In genomic region chr7:80065250-80065649, GRCm38 (mm10) we compare ENCODE assay signal across 32 mouse cellular contexts. TPM values are rescaled to one million over a fixed set of nuclear protein-coding genes. Genes with fewer than 3 reads are reported as not detected.
DNase-seq lines count a peak whose midpoint lies in the region; ATAC-seq and TF ChIP-seq lines count a peak whose summit lies in the region.
"Had no signal": no experiment of that assay in that cellular context is flagged by ENCODE, and none has a peak within 500 bp of the region (broad histone marks: within the 10 kb centered on the region; RNA-seq: fewer than 3 reads in every experiment).

No protein-coding gene starts in this region.

- ATAC-seq in hindbrain, embryonic 16.5 days = no peak
- ATAC-seq: activated CD4-positive, CD25-positive, alpha-beta regulatory T cell, adult 4 months; CD4-positive, CD25-positive, alpha-beta regulatory T cell, adult 4 months; forebrain, embryonic 13.5 days; intestine, embryonic 16.5 days had no signal

- peaks cover 29% of the 10 kb centered on the region for H3K79me2 ChIP-seq in CH12.LX (replicated peaks; ENCODE audit: control insufficient read depth, extremely low read depth, insufficient read depth, poor library complexity, severe bottlenecking)

- H3K27ac ChIP-seq in hindbrain, embryonic 10.5 days = peak overlapping the region; percentile 86
- H3K27ac ChIP-seq in hindbrain, embryonic 16.5 days (ENCODE audit: low read depth, low read length) = no peak overlapping the region
- H3K27ac ChIP-seq in CH12.LX (ENCODE audit: insufficient read depth, low read depth) = peak overlapping the region; percentile 56; the same call in 1 of the 2 replicates
- H3K27ac ChIP-seq in brown adipose tissue, adult 24 weeks (replicated peaks; ENCODE audit: low read depth, low read length) = 0 out of 2 replicates have a peak overlapping the region, but pooled peaks have one; percentile 7
- H3K27ac ChIP-seq: embryonic facial prominence, embryonic 13.5 days; forebrain, embryonic 13.5 days; hindbrain, embryonic 12.5 days; liver, embryonic 14.5 days; macrophage; midbrain, embryonic 12.5 days; neural tube, embryonic 13.5 days; stomach, postnatal 0 days had no signal

- peak; percentile 94 for DNase-seq in heart, adult 11 months
- no peak for DNase-seq in heart, adult 9 months (ENCODE audit: low spot score in 2 of 2)
- no peak for DNase-seq in hindbrain, embryonic 10.5 days (ENCODE audit: low spot score)
- DNase-seq in CH12.LX (ENCODE audit: extremely low read depth) = no peak
- DNase-seq in embryo, embryonic 11 days = no peak
- DNase-seq: adrenal gland, adult 2 months; adrenal gland, postnatal 36 days; cerebellum, adult 9-10 months; cerebellum, postnatal 36 days; gastrocnemius, postnatal 25 days; heart, adult 18-20 months; kidney, adult 9 months; kidney, postnatal 14 days; layer of hippocampus, adult 9-11 months; liver; lung, adult 2 months; lung, postnatal 10 days; right cerebral cortex, postnatal 4 days; thymus, postnatal 4 days had no signal

- H3K4me1 ChIP-seq in hindbrain, embryonic 10.5 days (replicated peaks) = peaks cover 97% of the 10 kb centered on the region
- H3K4me1 ChIP-seq in hindbrain, embryonic 16.5 days (ENCODE audit: control insufficient read depth, insufficient read depth, low read depth, low read length) = peaks cover 29% of the 10 kb centered on the region
- H3K4me1 ChIP-seq in CH12.LX (ENCODE audit: control insufficient read depth in 1 of 2, insufficient read depth in 2 of 2) = peaks cover 55 to 98% of the 10 kb centered on the region in 2 experiments
- H3K4me1 ChIP-seq in brown adipose tissue, adult 24 weeks (ENCODE audit: control insufficient read depth, insufficient read depth, insufficient read length, low read length) = peaks cover 51% of the 10 kb centered on the region

- no peaks in the 10 kb centered on the region for H3K27me3 ChIP-seq in hindbrain, embryonic 10.5 days (ENCODE audit: insufficient read depth, poor library complexity, severe bottlenecking)
- H3K27me3 ChIP-seq in hindbrain, embryonic 16.5 days (replicated peaks; ENCODE audit: control insufficient read depth, insufficient read depth, low read length) = no peaks in the 10 kb centered on the region
- H3K27me3 ChIP-seq in CH12.LX (replicated peaks) = no peaks in the 10 kb centered on the region
- H3K27me3 ChIP-seq: embryonic facial prominence, embryonic 13.5 days; forebrain, embryonic 13.5 days; hindbrain, embryonic 12.5 days; midbrain, embryonic 12.5 days; neural tube, embryonic 13.5 days had no signal

- H3K9ac ChIP-seq in hindbrain, embryonic 16.5 days (ENCODE audit: low read depth, low read length) = no peak overlapping the region
- no peak overlapping the region for H3K9ac ChIP-seq in CH12.LX (ENCODE audit: insufficient read depth, low read depth)
- H3K9ac ChIP-seq: embryonic facial prominence, embryonic 13.5 days; forebrain, embryonic 13.5 days; hindbrain, embryonic 12.5 days; liver, embryonic 14.5 days; midbrain, embryonic 12.5 days; neural tube, embryonic 13.5 days had no signal

- no peak for TF ChIP-seq RAD21 in CH12.LX (IDR thresholded peaks at IDR 0.05; ENCODE audit: low read depth, low read length)

- no peak for TF ChIP-seq EP300 in CH12.LX (IDR thresholded peaks at IDR 0.05; ENCODE audit: low read length)

- H3K9me3 ChIP-seq in hindbrain, embryonic 10.5 days = no peaks in the 10 kb centered on the region
- H3K9me3 ChIP-seq in hindbrain, embryonic 16.5 days (ENCODE audit: control insufficient read depth, low read length) = no peaks in the 10 kb centered on the region
- no peaks in the 10 kb centered on the region for H3K9me3 ChIP-seq in CH12.LX (replicated peaks; ENCODE audit: low read length)
- H3K9me3 ChIP-seq: embryonic facial prominence, embryonic 13.5 days; forebrain, embryonic 13.5 days; hindbrain, embryonic 12.5 days; midbrain, embryonic 12.5 days; neural tube, embryonic 13.5 days had no signal

- H3K4me2 ChIP-seq in hindbrain, embryonic 16.5 days (ENCODE audit: low read length) = no peak overlapping the region
- no peak overlapping the region for H3K4me2 ChIP-seq in CH12.LX (ENCODE audit: insufficient read depth, low read depth, poor library complexity, severe bottlenecking)
- H3K4me2 ChIP-seq: embryonic facial prominence, embryonic 13.5 days; forebrain, embryonic 13.5 days; hindbrain, embryonic 12.5 days; midbrain, embryonic 12.5 days; neural tube, embryonic 13.5 days had no signal

- TF ChIP-seq POLR2A in CH12.LX (IDR thresholded peaks at IDR 0.05; ENCODE audit: low read depth, low read length) = no peak

- 61% methylated on average over 3 of the region's 3 CpGs for WGBS in hindbrain, embryonic 10.5 days
- 63% methylated on average over 3 of the region's 3 CpGs for WGBS in hindbrain, embryonic 16.5 days

- H3K4me3 ChIP-seq in hindbrain, embryonic 10.5 days = no peak overlapping the region
- H3K4me3 ChIP-seq in hindbrain, embryonic 16.5 days (ENCODE audit: low read length) = no peak overlapping the region
- peak overlapping the region in 1 of 3 experiments; percentile 39 for H3K4me3 ChIP-seq in CH12.LX (replicated peaks in 1 of 3; ENCODE audit: low read depth in 2 of 3, low read length in 2 of 3, poor library complexity in 1 of 3)
- H3K4me3 ChIP-seq in brown adipose tissue, adult 24 weeks (ENCODE audit: insufficient read depth, low read depth, low read length) = no peak overlapping the region
- H3K4me3 ChIP-seq: embryonic facial prominence, embryonic 13.5 days; forebrain, embryonic 13.5 days; hindbrain, embryonic 12.5 days; midbrain, embryonic 12.5 days; neural tube, embryonic 13.5 days had no signal

- in situ Hi-C loops in CH12.LX (cut with MboI; ENCODE audit: low pct_ligation_motif_present, low pct_unique_long_range_greater_than_20kb, low sequenced_read_pairs) = no loop called here

- dilution Hi-C loops in CH12.LX (cut with MboI; ENCODE audit: extremely low pct_ligation_motif_present, extremely low pct_unique_long_range_greater_than_20kb, low sequenced_read_pairs) = no loop called here

- H3K36me3 ChIP-seq in hindbrain, embryonic 10.5 days = 0 out of 2 replicates have a peak, but pooled peaks cover 6% of the 10 kb centered on the region
- no peaks in the 10 kb centered on the region for H3K36me3 ChIP-seq in hindbrain, embryonic 16.5 days (ENCODE audit: control insufficient read depth, insufficient read depth, low read length)
- H3K36me3 ChIP-seq in CH12.LX (replicated peaks in 1 of 2; ENCODE audit: control insufficient read depth in 1 of 2, insufficient read depth in 1 of 2, low read length in 1 of 2) = peaks cover 0 to 29% of the 10 kb centered on the region in 2 experiments
- H3K36me3 ChIP-seq: embryonic facial prominence, embryonic 13.5 days; hindbrain, embryonic 12.5 days; midbrain, embryonic 12.5 days; neural tube, embryonic 13.5 days had no signal

- TF ChIP-seq CTCF in CH12.LX (conservative IDR thresholded peaks at IDR 0.05 in 1 of 2, IDR thresholded peaks at IDR 0.05 in 1 of 2; ENCODE audit: low read depth in 2 of 2, low read length in 2 of 2) = no peak

TF ChIP-seq in CH12.LX, 34 proteins besides CTCF, POLR2A, EP300 and RAD21:
- TF ChIP-seq GABPA (IDR thresholded peaks at IDR 0.05; ENCODE audit: insufficient replicate concordance, low read depth, low read length) = no peak

RNA-seq across cellular contexts. Expression of gene Zfp710, which starts 40.6 kb away (rescaled TPM):
- polyA plus RNA-seq in hindbrain, embryonic 10.5 days (2016; fragmentation: Nextera tagmentation; extraction: Ambion mirVana) = 37.5 and 39.3 TPM in 2 replicates
- polyA plus RNA-seq in hindbrain, embryonic 16.5 days (2015; fragmentation: Nextera tagmentation; extraction: Ambion mirVana) = 13.6 and 14.9 TPM in 2 replicates
- total RNA-seq in CH12.LX (2012; rRNA removed) = 16.2 and 16.3 TPM in 2 replicates
- total RNA-seq in CH12.LX (2014; rRNA removed) = 6.1 and 7.6 TPM in 2 replicates
- 12.1 and 14.4 TPM in 2 replicates for polyA plus RNA-seq in CH12.LX (2012; ENCODE audit: insufficient read length, low read depth)
- polyA plus RNA-seq in brown adipose tissue, adult 24 weeks (2012; ENCODE audit: insufficient read depth, insufficient read length, missing spikeins) = 6.4 and 7.7 TPM in 2 replicates

RNA-seq across cellular contexts. Expression of gene Idh2, which starts 49.9 kb away (rescaled TPM):
- 429 and 446 TPM in 2 replicates for polyA plus RNA-seq in hindbrain, embryonic 10.5 days (2016; fragmentation: Nextera tagmentation; extraction: Ambion mirVana)
- polyA plus RNA-seq in hindbrain, embryonic 16.5 days (2015; fragmentation: Nextera tagmentation; extraction: Ambion mirVana) = 215 and 225 TPM in 2 replicates
- total RNA-seq in CH12.LX (2012; rRNA removed) (71.1 and 96.4 TPM in 2 replicates), CH12.LX (2014; rRNA removed) (20.8 and 21.5 TPM in 2 replicates)
- polyA plus RNA-seq in CH12.LX (2012; ENCODE audit: insufficient read length, low read depth) = 13.6 and 21.1 TPM in 2 replicates
- 310 and 421 TPM in 2 replicates for polyA plus RNA-seq in brown adipose tissue, adult 24 weeks (2012; ENCODE audit: insufficient read depth, insufficient read length, missing spikeins)
